Mouse (Mus musculus): ENCODE results near the gene Abcc1. TPM values are rescaled to one million over a fixed set of nuclear protein-coding genes. Genes with fewer than 3 reads are reported as not detected.

Abcc1 gene
- polyA plus RNA-seq, 1 experiment from 2014 or later, result 2.6 TPM

DNA sequence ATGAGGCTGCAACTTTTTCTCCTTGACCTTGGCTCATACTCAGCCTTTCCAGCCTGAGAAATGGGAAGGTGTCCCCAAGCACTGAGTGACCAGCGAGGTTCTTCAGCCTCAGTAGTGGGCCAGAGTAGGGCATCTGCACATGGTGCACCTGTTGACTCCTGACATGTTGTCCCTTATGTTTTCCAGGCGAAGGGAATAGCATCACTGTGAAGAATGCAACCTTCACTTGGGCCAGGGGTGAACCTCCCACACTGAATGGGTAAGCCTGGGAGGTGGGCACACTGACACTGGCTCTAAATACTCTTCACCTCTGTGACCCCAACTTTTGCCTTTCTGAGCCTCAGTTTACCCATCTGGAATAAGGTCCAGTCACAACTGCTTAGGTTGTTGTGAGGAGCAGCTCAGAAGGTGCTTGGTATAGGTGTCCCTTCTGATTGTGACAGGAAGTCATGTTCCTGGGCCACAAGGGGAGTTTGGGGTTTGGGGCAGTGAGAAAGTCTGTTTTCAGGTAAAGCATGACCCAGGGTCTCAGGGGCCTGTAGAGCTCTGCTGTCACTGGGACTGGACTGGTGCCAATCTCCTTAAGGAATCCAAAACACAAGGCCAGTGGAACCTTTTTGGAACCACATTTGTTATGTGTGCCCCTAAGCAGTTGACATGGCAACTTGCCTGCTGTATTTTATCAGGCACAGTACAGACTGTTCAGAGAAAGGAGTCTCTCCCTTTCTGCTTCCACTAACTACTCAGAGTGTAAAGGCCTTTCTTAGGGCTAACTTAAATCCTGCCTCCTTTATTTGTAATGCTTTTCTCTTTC is 78.7 kb downstream of the Abcc1 start:
- TF ChIP-seq CTCF (IDR thresholded peaks at IDR 0.05; ENCODE audit: low read depth), result no peak
- peaks cover 17% of the 10 kb centered on the region; the same call in 1 of the 2 replicates for H3K36me3 ChIP-seq (ENCODE audit: control insufficient read depth, insufficient read depth)
- 92% methylated on average over 2 of the region's 2 CpGs for WGBS
- H3K4me2 ChIP-seq (replicated peaks; ENCODE audit: low read depth), result no peak overlapping the region
- H3K27ac ChIP-seq (ENCODE audit: low read depth, low read length), result no peak overlapping the region
- no peaks in the 10 kb centered on the region for H3K9me3 ChIP-seq (ENCODE audit: control insufficient read depth)
- no peaks in the 10 kb centered on the region for H3K27me3 ChIP-seq (replicated peaks; ENCODE audit: control insufficient read depth, insufficient read depth, low read length)
- no peak overlapping the region for H3K9ac ChIP-seq (ENCODE audit: low read depth, low read length)
- H3K4me1 ChIP-seq (replicated peaks; ENCODE audit: control insufficient read depth, insufficient read depth, low read length), result no peaks in the 10 kb centered on the region
- H3K4me3 ChIP-seq (ENCODE audit: low read depth, low read length), result no peak overlapping the region
- ATAC-seq, result no peak

DNA sequence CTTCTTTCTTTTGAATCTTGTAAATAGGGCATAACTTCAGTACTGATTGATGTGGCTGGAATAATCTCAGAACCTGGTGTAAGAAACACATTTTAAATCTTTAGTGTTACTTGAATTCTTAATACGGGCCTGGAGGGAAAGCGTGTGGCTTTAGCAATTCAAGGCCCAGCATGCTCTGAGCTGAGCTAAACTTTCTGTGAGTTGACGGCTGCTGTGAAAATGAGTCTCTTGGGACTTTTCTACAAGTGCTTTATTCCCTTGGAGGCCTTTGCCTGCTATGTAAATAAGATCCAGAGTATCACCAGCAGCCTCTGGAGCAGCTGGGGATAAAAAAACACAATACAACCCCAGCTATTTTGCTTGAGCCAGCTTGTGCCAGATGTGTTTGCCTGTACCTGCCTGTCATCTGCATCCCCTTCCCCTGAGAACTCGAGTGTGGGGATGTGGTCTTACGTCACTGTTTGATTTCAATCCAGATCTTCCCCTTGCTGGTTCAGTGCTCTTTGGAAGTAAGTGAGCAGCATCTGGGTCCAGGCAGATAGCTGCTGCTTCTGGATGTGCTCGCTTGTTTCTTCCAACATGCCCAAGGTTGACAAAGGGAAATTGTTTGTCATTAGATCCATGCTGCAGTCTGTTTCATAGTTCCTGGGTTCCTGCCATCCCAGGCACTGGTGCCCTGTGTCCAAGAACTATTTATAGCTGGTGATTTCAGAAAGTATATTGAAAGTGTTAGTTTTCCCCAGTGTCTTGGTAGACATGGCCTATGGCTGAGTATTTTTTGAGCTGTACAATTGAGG is 82.9 kb downstream of the Abcc1 start:
- Histone ChIP-seq H3K9me3 (ENCODE audit: control insufficient read depth) (no peaks in the 10 kb centered on the region), H3K4me2 (replicated peaks; ENCODE audit: low read depth) (no peak overlapping the region), H3K4me1 (replicated peaks; ENCODE audit: control insufficient read depth, insufficient read depth, low read length) (no peaks in the 10 kb centered on the region), H3K27ac (ENCODE audit: low read depth, low read length) (no peak overlapping the region), H3K27me3 (replicated peaks; ENCODE audit: control insufficient read depth, insufficient read depth, low read length) (no peaks in the 10 kb centered on the region), H3K36me3 (ENCODE audit: control insufficient read depth, insufficient read depth) (peaks cover 11% of the 10 kb centered on the region; the same call in 1 of the 2 replicates), H3K9ac (ENCODE audit: low read depth, low read length) (no peak overlapping the region), H3K4me3 (ENCODE audit: low read depth, low read length) (no peak overlapping the region)
- ATAC-seq, result no peak
- TF ChIP-seq CTCF (IDR thresholded peaks at IDR 0.05; ENCODE audit: low read depth), result no peak
- 67% methylated on average over 6 of the region's 6 CpGs for WGBS

DNA sequence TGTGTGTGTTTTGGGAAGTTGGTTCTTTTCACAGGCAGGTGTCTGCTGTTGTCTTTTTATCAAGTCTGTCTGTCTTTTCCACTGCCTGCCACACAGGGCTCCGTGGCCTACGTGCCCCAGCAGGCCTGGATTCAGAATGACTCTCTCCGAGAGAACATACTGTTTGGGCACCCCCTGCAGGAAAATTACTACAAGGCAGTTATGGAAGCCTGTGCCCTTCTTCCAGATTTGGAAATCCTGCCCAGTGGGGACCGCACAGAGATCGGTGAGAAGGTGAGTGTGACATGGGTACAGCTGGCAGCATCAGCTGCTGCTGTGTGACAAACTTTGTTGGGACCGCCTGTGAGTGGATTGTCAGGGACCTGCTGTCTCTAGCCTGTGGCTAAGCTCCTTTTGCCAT is 83.8 kb downstream of the Abcc1 start:
- H3K9me3 ChIP-seq (ENCODE audit: control insufficient read depth), result no peaks in the 10 kb centered on the region
- 88% methylated on average over 6 of the region's 6 CpGs for WGBS
- H3K36me3 ChIP-seq (ENCODE audit: control insufficient read depth, insufficient read depth), result peaks cover 11% of the 10 kb centered on the region; the same call in 1 of the 2 replicates
- H3K4me3 ChIP-seq (ENCODE audit: low read depth, low read length), result no peak overlapping the region
- H3K27me3 ChIP-seq (replicated peaks; ENCODE audit: control insufficient read depth, insufficient read depth, low read length), result no peaks in the 10 kb centered on the region
- H3K4me1 ChIP-seq (replicated peaks; ENCODE audit: control insufficient read depth, insufficient read depth, low read length), result no peaks in the 10 kb centered on the region
- TF ChIP-seq CTCF (IDR thresholded peaks at IDR 0.05; ENCODE audit: low read depth), result peak; percentile 31
- ATAC-seq, result no peak
- no peak overlapping the region for H3K27ac ChIP-seq (ENCODE audit: low read depth, low read length)
- H3K4me2 ChIP-seq (replicated peaks; ENCODE audit: low read depth), result no peak overlapping the region
- no peak overlapping the region for H3K9ac ChIP-seq (ENCODE audit: low read depth, low read length)

DNA sequence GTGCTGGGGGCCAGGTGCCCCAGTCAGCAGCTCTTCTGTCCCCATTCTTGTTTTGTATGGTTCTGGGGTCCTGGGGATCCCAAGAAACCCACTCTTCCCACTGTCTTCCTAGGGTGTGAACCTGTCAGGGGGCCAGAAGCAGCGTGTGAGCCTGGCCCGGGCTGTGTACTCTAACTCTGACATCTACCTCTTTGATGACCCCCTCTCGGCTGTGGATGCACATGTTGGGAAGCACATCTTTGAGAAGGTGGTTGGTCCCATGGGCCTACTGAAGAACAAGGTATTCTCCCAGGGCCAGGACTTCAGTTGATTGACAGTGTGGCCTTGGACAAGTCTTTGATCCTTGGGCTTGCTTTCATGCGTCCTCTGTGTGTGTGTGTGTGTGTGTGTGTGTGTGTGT is 86.0 kb downstream of the Abcc1 start:
- WGBS, result 93% methylated on average over 4 of the region's 4 CpGs
- no peak overlapping the region for H3K4me2 ChIP-seq (replicated peaks; ENCODE audit: low read depth)
- no peak for TF ChIP-seq CTCF (IDR thresholded peaks at IDR 0.05; ENCODE audit: low read depth)
- no peaks in the 10 kb centered on the region for H3K9me3 ChIP-seq (ENCODE audit: control insufficient read depth)
- no peak overlapping the region for H3K4me3 ChIP-seq (ENCODE audit: low read depth, low read length)
- no peak overlapping the region for H3K9ac ChIP-seq (ENCODE audit: low read depth, low read length)
- H3K36me3 ChIP-seq (ENCODE audit: control insufficient read depth, insufficient read depth), result peaks cover 11% of the 10 kb centered on the region; the same call in 1 of the 2 replicates
- ATAC-seq, result no peak
- H3K27me3 ChIP-seq (replicated peaks; ENCODE audit: control insufficient read depth, insufficient read depth, low read length), result no peaks in the 10 kb centered on the region
- H3K27ac ChIP-seq (ENCODE audit: low read depth, low read length), result no peak overlapping the region
- H3K4me1 ChIP-seq (replicated peaks; ENCODE audit: control insufficient read depth, insufficient read depth, low read length), result no peaks in the 10 kb centered on the region

DNA sequence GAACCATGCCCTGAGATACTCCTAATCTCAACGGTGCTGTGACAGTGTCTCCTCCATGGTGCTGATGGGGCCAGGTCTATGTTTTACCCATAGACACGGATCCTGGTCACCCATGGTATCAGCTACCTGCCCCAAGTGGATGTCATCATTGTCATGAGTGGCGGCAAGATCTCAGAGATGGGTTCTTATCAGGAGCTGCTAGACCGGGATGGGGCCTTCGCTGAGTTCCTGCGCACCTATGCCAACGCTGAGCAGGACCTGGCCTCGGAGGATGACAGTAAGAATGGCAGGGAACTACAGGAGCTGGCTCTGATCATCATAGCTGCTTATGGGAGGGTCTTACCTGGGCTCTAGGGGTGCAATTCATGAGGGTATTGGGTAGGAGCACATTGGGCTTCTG is 86.9 kb downstream of the Abcc1 start:
- no peaks in the 10 kb centered on the region for H3K9me3 ChIP-seq (ENCODE audit: control insufficient read depth)
- no peak overlapping the region for H3K4me3 ChIP-seq (ENCODE audit: low read depth, low read length)
- no peak for TF ChIP-seq CTCF (IDR thresholded peaks at IDR 0.05; ENCODE audit: low read depth)
- WGBS, result 93% methylated on average over 8 of the region's 8 CpGs
- ATAC-seq, result no peak
- H3K27ac ChIP-seq (ENCODE audit: low read depth, low read length), result no peak overlapping the region
- no peaks in the 10 kb centered on the region for H3K4me1 ChIP-seq (replicated peaks; ENCODE audit: control insufficient read depth, insufficient read depth, low read length)
- peaks cover 5% of the 10 kb centered on the region; the same call in 1 of the 2 replicates for H3K36me3 ChIP-seq (ENCODE audit: control insufficient read depth, insufficient read depth)
- no peak overlapping the region for H3K4me2 ChIP-seq (replicated peaks; ENCODE audit: low read depth)
- no peak overlapping the region for H3K9ac ChIP-seq (ENCODE audit: low read depth, low read length)
- H3K27me3 ChIP-seq (replicated peaks; ENCODE audit: control insufficient read depth, insufficient read depth, low read length), result no peaks in the 10 kb centered on the region

DNA sequence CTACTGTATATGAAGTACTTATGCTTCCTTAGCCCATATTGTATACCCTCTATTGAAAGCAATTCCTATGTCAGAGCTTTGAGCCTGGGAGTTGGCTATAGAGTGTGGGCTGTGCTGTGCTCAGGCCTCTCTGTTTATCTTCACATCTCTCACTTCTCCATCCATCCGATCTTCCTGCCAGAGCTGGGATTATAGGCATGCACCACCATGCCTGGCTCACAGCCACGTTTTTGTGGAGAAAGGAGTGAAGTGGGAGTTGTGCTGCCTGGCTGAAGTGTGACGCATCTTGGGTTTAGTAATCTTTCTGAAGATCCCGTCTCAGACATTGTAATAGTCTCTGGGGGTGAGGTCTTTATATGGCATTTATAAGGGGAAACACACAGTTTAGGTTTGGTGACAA is 88.5 kb downstream of the Abcc1 start:
- Histone ChIP-seq H3K4me2 (replicated peaks; ENCODE audit: low read depth) (no peak overlapping the region), H3K9me3 (ENCODE audit: control insufficient read depth) (no peaks in the 10 kb centered on the region), H3K9ac (ENCODE audit: low read depth, low read length) (no peak overlapping the region), H3K27ac (ENCODE audit: low read depth, low read length) (no peak overlapping the region), H3K4me3 (ENCODE audit: low read depth, low read length) (no peak overlapping the region), H3K36me3 (ENCODE audit: control insufficient read depth, insufficient read depth) (peaks cover 4% of the 10 kb centered on the region; the same call in 1 of the 2 replicates), H3K4me1 (replicated peaks; ENCODE audit: control insufficient read depth, insufficient read depth, low read length) (no peaks in the 10 kb centered on the region), H3K27me3 (replicated peaks; ENCODE audit: control insufficient read depth, insufficient read depth, low read length) (no peaks in the 10 kb centered on the region)
- 84% methylated on average over 4 of the region's 4 CpGs for WGBS
- TF ChIP-seq CTCF (IDR thresholded peaks at IDR 0.05; ENCODE audit: low read depth), result no peak
- no peak for ATAC-seq

Data from intestine, postnatal 0 days (tissue).